Mouse (Mus musculus) lung, postnatal 0 days (tissue): Measurements from ENCODE around the gene Sox5. TPM values are rescaled to one million over a fixed set of nuclear protein-coding genes. Genes with fewer than 3 reads are reported as not detected.

Experiments used
- ATAC-seq: fragments of 200-750 bp; cut with Nextera tagmentation; 2 replicates; pipeline ENCODE4 v1.8.0; 2017; ENCODE audit warnings: moderate library complexity
- DNase-seq: peaks from one replicate; pipeline ENCODE4 v3.0.0-alpha.2; 2016; ENCODE audit warnings: low spot score
- H3K27ac ChIP-seq: fragments of 300-500 bp; sonication (generic); 2 replicates; pipeline ENCODE4 v1.5.1; 2014; ENCODE audit warnings: antibody characterized with exemption, mild to moderate bottlenecking, low read length, mixed read lengths
- H3K27me3 ChIP-seq: fragments of 300-500 bp; sonication (generic); replicated peaks from 2 replicates; pipeline ENCODE4 v1.6.1; 2014; ENCODE audit warnings: low read length, mixed read lengths; ENCODE audit not compliant: insufficient read depth
- H3K36me3 ChIP-seq: fragments of 300-500 bp; sonication (generic); 2 replicates; pipeline ENCODE4 v1.6.1; 2014; ENCODE audit warnings: low read length, mixed read lengths; ENCODE audit not compliant: insufficient read depth
- H3K4me1 ChIP-seq: fragments of 300-500 bp; sonication (generic); 2 replicates; pipeline ENCODE4 v1.6.1; 2014; ENCODE audit warnings: antibody characterized with exemption, low read depth, low read length, mixed read lengths; ENCODE audit not compliant: insufficient read depth
- H3K4me2 ChIP-seq: fragments of 300-500 bp; sonication (generic); replicated peaks from 2 replicates; pipeline ENCODE4 v1.6.1; 2014; ENCODE audit warnings: low read depth, mild to moderate bottlenecking, low read length, moderate library complexity, mixed read lengths
- H3K4me3 ChIP-seq: fragments of 300-500 bp; sonication (generic); 2 replicates; pipeline ENCODE4 v1.5.1; 2014; ENCODE audit warnings: low read depth, low read length
- H3K9ac ChIP-seq: fragments of 300-500 bp; sonication (generic); replicated peaks from 2 replicates; pipeline ENCODE4 v1.6.1; 2014; ENCODE audit warnings: low read depth, mild to moderate bottlenecking
- H3K9me3 ChIP-seq: fragments of 300-500 bp; sonication (generic); 2 replicates; pipeline ENCODE4 v1.6.1; 2016; ENCODE audit warnings: low read length, mixed read lengths
- CTCF ChIP-seq: IDR thresholded peaks from 2 replicates; pipeline ENCODE4 v1.5.1; 2016; ENCODE audit warnings: antibody characterized with exemption, mild to moderate bottlenecking
- EP300 ChIP-seq: IDR thresholded peaks from 2 replicates; pipeline ENCODE4 v1.6.1; 2016; ENCODE audit warnings: antibody characterized with exemption, mild to moderate bottlenecking, control low read depth
- WGBS: fragments of 180-500 bp; shearing (Covaris S2); extraction: QIAGEN DNeasy Blood & Tissue Kit; methylation state at CpG from one replicate; pipeline ENCODE4 v1.1.7; 2014; 5-methylcytosine and 5-hydroxymethylcytosine counted together
- polyA plus RNA-seq: library from polyadenylated mRNA; unstranded; fragments of >200 nt; fragmentation: Nextera tagmentation; extraction: Ambion mirVana; gene quantifications from 2 replicates; pipeline ENCODE4 v1.2.1, GENCODE M21; 2015

The Sox5 gene
- polyA plus RNA-seq, 1 experiment from 2014 or later = 9.8 TPM

GRCm38 (mm10) chr6:144252191-144252718, 529.5 kb downstream of the Sox5 start:
- no peak overlapping the region for H3K27ac ChIP-seq
- no peaks in the 10 kb centered on the region for H3K4me1 ChIP-seq
- H3K27me3 ChIP-seq = no peaks in the 10 kb centered on the region
- 85% methylated on average over 7 of the region's 7 CpGs for WGBS
- no peak overlapping the region for H3K4me2 ChIP-seq
- H3K9me3 ChIP-seq = no peaks in the 10 kb centered on the region
- no peak overlapping the region for H3K9ac ChIP-seq
- DNase-seq = no peak
- TF ChIP-seq CTCF = no peak
- no peak for TF ChIP-seq EP300
- H3K36me3 ChIP-seq = no peaks in the 10 kb centered on the region
- no peak overlapping the region for H3K4me3 ChIP-seq
- no peak for ATAC-seq

- no peak for DNase-seq
- Histone ChIP-seq H3K9ac (no peak overlapping the region), H3K4me3 (no peak overlapping the region), H3K4me2 (no peak overlapping the region), H3K9me3 (no peaks in the 10 kb centered on the region), H3K27ac (no peak overlapping the region), H3K4me1 (no peaks in the 10 kb centered on the region), H3K36me3 (no peaks in the 10 kb centered on the region), H3K27me3 (no peaks in the 10 kb centered on the region)
- ATAC-seq = no peak
- 63% methylated on average over 18 of the region's 18 CpGs for WGBS
- TF ChIP-seq CTCF (no peak), EP300 (no peak)
Observed at GRCm38 (mm10) chr6:144251222-144252170, 530.3 kb downstream of the Sox5 start.

GRCm38 (mm10) chr6:144250625-144251181, 531.1 kb downstream of the Sox5 start:
- Histone ChIP-seq H3K4me3 (no peak overlapping the region), H3K36me3 (no peaks in the 10 kb centered on the region), H3K27me3 (no peaks in the 10 kb centered on the region), H3K27ac (no peak overlapping the region), H3K4me2 (no peak overlapping the region), H3K9ac (no peak overlapping the region), H3K9me3 (no peaks in the 10 kb centered on the region), H3K4me1 (no peaks in the 10 kb centered on the region)
- ATAC-seq = no peak
- 59% methylated on average over 6 of the region's 6 CpGs for WGBS
- DNase-seq = no peak
- TF ChIP-seq CTCF (no peak), EP300 (no peak)

- DNase-seq = no peak
- no peaks in the 10 kb centered on the region for H3K36me3 ChIP-seq
- H3K4me1 ChIP-seq = no peaks in the 10 kb centered on the region
- H3K4me3 ChIP-seq = no peak overlapping the region
- no peak overlapping the region for H3K27ac ChIP-seq
- no peak overlapping the region for H3K9ac ChIP-seq
- no peak for ATAC-seq
- H3K9me3 ChIP-seq = no peaks in the 10 kb centered on the region
- TF ChIP-seq CTCF (no peak), EP300 (no peak)
- 84% methylated on average over 11 of the region's 11 CpGs for WGBS
- no peak overlapping the region for H3K4me2 ChIP-seq
- no peaks in the 10 kb centered on the region for H3K27me3 ChIP-seq
Observed at GRCm38 (mm10) chr6:144236581-144236980, 545.2 kb downstream of the Sox5 start.

GRCm38 (mm10) chr6:144203970-144204369, 577.8 kb downstream of the Sox5 start:
- Histone ChIP-seq H3K27me3 (no peaks in the 10 kb centered on the region), H3K9ac (no peak overlapping the region), H3K9me3 (no peaks in the 10 kb centered on the region), H3K27ac (no peak overlapping the region), H3K4me2 (no peak overlapping the region), H3K4me1 (no peaks in the 10 kb centered on the region), H3K4me3 (no peak overlapping the region), H3K36me3 (no peaks in the 10 kb centered on the region)
- WGBS = 51% methylated on average over 8 of the region's 8 CpGs
- no peak for TF ChIP-seq EP300
- no peak for TF ChIP-seq CTCF
- DNase-seq (no peak), ATAC-seq (no peak)

GRCm38 (mm10) chr6:144203013-144203412, 578.8 kb downstream of the Sox5 start:
- DNase-seq = no peak
- ATAC-seq = no peak
- 29% methylated on average over 12 of the region's 12 CpGs for WGBS
- Histone ChIP-seq H3K36me3 (no peaks in the 10 kb centered on the region), H3K9ac (no peak overlapping the region), H3K9me3 (no peaks in the 10 kb centered on the region), H3K4me3 (no peak overlapping the region), H3K27ac (no peak overlapping the region), H3K27me3 (no peaks in the 10 kb centered on the region), H3K4me1 (no peaks in the 10 kb centered on the region), H3K4me2 (0 out of 2 replicates have a peak overlapping the region, but pooled peaks have one; percentile 22)
- TF ChIP-seq CTCF (no peak), EP300 (no peak)
